Mouse (Mus musculus) midbrain, embryonic 16.5 days (tissue): ENCODE data around the gene Npcd. TPM values are rescaled to one million over a fixed set of nuclear protein-coding genes. Genes with fewer than 3 reads are reported as not detected.

Source experiments
- ATAC-seq: fragments of 200-750 bp; cut with Nextera tagmentation; 2 replicates; pipeline ENCODE4 v1.8.0; 2017; ENCODE audit warnings: moderate TSS enrichment
- H3K27ac ChIP-seq: fragments of 300-500 bp; sonication (generic); 2 replicates; pipeline ENCODE4 v1.5.1; 2014; ENCODE audit warnings: mild to moderate bottlenecking, low read length, mixed read lengths
- H3K27me3 ChIP-seq: fragments of 300-500 bp; sonication (generic); 2 replicates; pipeline ENCODE4 v1.6.1; 2014; ENCODE audit warnings: low read depth, low read length, mixed read lengths; ENCODE audit not compliant: control insufficient read depth, insufficient read depth
- H3K36me3 ChIP-seq: fragments of 300-500 bp; sonication (generic); 2 replicates; pipeline ENCODE4 v1.6.1; 2014; ENCODE audit warnings: mild to moderate bottlenecking, low read length, moderate library complexity, mixed read lengths; ENCODE audit not compliant: control insufficient read depth, insufficient read depth
- H3K4me1 ChIP-seq: fragments of 300-500 bp; sonication (generic); 2 replicates; pipeline ENCODE4 v1.6.1; 2014; ENCODE audit warnings: mild to moderate bottlenecking, low read length, mixed read lengths; ENCODE audit not compliant: control insufficient read depth, insufficient read depth
- H3K4me2 ChIP-seq: fragments of 300-500 bp; sonication (generic); 2 replicates; pipeline ENCODE4 v1.6.1; 2014; ENCODE audit warnings: mild to moderate bottlenecking, low read length, mixed read lengths
- H3K4me3 ChIP-seq: fragments of 300-500 bp; sonication (generic); 2 replicates; pipeline ENCODE4 v1.5.1; 2014; ENCODE audit warnings: low read depth, mild to moderate bottlenecking, low read length, moderate library complexity, mixed read lengths
- H3K9ac ChIP-seq: fragments of 300-500 bp; sonication (generic); 2 replicates; pipeline ENCODE4 v1.6.1; 2014; ENCODE audit warnings: low read depth, low read length, mixed read lengths
- H3K9me3 ChIP-seq: fragments of 300-500 bp; sonication (generic); replicated peaks from 2 replicates; pipeline ENCODE4 v1.6.1; 2014; ENCODE audit warnings: mild to moderate bottlenecking, low read length, mixed read lengths; ENCODE audit not compliant: control insufficient read depth, poor library complexity, severe bottlenecking
- WGBS: fragments of 180-500 bp; shearing (Covaris S2); extraction: QIAGEN DNeasy Blood & Tissue Kit; methylation state at CpG from one replicate; pipeline ENCODE4 v1.1.7; 2014; 5-methylcytosine and 5-hydroxymethylcytosine counted together
- polyA plus RNA-seq: library from polyadenylated mRNA; unstranded; fragments of >200 nt; fragmentation: Nextera tagmentation; extraction: Ambion mirVana; gene quantifications from 2 replicates; pipeline ENCODE4 v1.2.1, GENCODE M21; 2015

Npcd gene
- polyA plus RNA-seq, 1 experiment from 2014 or later, result 0.74 TPM

DNA sequence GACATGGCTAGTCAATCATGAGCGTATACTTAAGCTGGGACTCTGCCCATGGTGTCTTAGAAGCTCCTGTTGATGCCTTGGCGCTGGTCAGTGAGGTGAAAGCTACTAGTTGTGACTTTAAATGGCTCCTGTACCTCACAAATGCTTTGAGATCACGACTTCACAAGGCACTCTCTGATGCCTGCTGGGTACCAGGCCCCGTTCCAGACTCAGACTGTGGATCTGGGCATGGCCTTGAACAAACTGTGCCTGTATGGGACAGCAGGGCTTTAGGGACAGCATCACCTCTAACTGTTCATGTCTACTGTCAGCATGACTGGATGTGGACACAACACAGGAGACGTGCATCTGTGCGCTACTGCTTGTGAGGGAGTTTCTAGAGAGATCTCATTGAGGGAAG, 43.1 kb downstream of the Npcd start:
- WGBS, result 85% methylated on average over 6 of the region's 6 CpGs
- H3K4me3 ChIP-seq, result no peak overlapping the region
- no peak for ATAC-seq
- no peaks in the 10 kb centered on the region for H3K9me3 ChIP-seq
- H3K4me2 ChIP-seq, result no peak overlapping the region
- H3K27me3 ChIP-seq, result no peaks in the 10 kb centered on the region
- H3K27ac ChIP-seq, result no peak overlapping the region
- no peak overlapping the region for H3K9ac ChIP-seq
- peaks cover 2% of the 10 kb centered on the region; the same call in 1 of the 2 replicates for H3K36me3 ChIP-seq
- peaks cover 3% of the 10 kb centered on the region; the same call in 1 of the 2 replicates for H3K4me1 ChIP-seq

DNA sequence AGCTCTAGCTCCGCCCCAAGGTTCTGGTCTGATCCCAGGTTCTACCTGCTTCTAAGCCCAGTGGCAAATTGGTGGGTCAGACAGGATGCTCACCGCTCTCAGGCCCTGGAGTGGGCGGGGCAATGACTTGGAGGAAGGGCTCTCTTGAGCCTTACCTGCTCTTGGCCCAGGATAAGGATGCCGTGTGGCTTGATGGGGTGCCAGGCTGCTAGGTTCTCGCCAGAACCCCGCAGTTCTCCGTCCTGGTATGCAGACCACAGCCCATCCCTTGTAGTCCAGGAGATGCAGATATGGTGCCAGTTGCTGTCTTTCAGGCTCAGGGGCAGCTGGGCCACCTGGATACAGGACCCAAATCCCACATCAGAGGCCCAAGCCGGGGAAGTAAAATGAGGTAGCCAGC, 43.9 kb downstream of the Npcd start:
- H3K4me1 ChIP-seq, result peaks cover 3% of the 10 kb centered on the region; the same call in 1 of the 2 replicates
- H3K36me3 ChIP-seq, result peaks cover 2% of the 10 kb centered on the region; the same call in 1 of the 2 replicates
- no peaks in the 10 kb centered on the region for H3K27me3 ChIP-seq
- no peak overlapping the region for H3K27ac ChIP-seq
- H3K4me3 ChIP-seq, result no peak overlapping the region
- no peak overlapping the region for H3K9ac ChIP-seq
- H3K9me3 ChIP-seq, result no peaks in the 10 kb centered on the region
- no peak overlapping the region for H3K4me2 ChIP-seq
- no peak for ATAC-seq
- 62% methylated on average over 8 of the region's 8 CpGs for WGBS

DNA sequence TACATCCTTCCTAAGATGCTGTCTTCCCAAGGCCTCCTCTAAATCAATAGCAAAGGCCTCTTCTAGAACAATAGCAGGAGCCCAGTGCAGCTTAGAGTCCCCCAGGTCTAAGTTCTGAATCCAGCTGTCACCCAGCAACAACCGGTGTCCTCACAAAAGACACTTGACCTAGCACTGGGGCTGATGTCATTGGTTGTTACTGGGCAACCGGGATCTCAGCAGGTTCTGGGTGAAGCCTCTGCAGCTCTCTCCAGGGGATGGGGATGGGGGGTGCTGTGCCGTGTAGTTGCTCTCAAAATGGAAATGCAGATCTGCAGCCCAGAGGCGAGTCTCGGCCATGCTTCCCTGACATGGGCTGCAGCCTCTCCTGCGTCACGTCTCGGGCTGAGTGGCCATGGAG, 46.2 kb downstream of the Npcd start:
- WGBS, result 26% methylated on average over 8 of the region's 8 CpGs
- peaks cover 3% of the 10 kb centered on the region; the same call in 1 of the 2 replicates for H3K4me1 ChIP-seq
- peak overlapping the region; percentile 43; the same call in 1 of the 2 replicates for H3K27ac ChIP-seq
- H3K27me3 ChIP-seq, result no peaks in the 10 kb centered on the region
- H3K4me2 ChIP-seq, result no peak overlapping the region
- no peak overlapping the region for H3K9ac ChIP-seq
- no peaks in the 10 kb centered on the region for H3K9me3 ChIP-seq
- H3K4me3 ChIP-seq, result no peak overlapping the region
- peaks cover 2% of the 10 kb centered on the region; the same call in 1 of the 2 replicates for H3K36me3 ChIP-seq
- ATAC-seq, result peak; percentile 57; the same call in 1 of the 2 replicates

DNA sequence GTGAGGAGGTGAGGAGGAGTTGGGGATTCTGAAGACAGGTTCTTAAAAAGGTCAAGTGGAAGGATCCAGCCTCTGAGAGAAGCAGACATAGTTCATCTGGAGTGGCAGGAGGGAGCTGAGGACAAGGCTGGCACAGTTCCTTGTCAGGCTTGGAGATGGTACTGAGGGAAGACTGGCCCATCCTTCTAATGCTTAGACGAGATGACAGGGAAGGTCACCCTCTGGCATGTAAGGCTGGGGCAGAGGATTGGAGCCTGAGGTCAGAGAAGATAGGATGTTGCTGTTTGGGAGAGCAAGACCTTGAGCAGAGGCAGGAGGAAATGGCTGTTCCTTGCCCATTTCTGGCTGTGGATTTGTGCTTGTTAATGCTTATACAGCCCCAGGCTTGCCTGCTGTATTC, 49.0 kb downstream of the Npcd start:
- Histone ChIP-seq H3K4me1 (peaks cover 3% of the 10 kb centered on the region; the same call in 1 of the 2 replicates), H3K9me3 (no peaks in the 10 kb centered on the region), H3K27ac (no peak overlapping the region), H3K4me2 (no peak overlapping the region), H3K27me3 (no peaks in the 10 kb centered on the region), H3K4me3 (no peak overlapping the region), H3K36me3 (peaks cover 2% of the 10 kb centered on the region; the same call in 1 of the 2 replicates), H3K9ac (no peak overlapping the region)
- no peak for ATAC-seq
- 74% methylated on average over 1 of the region's 1 CpGs for WGBS

DNA sequence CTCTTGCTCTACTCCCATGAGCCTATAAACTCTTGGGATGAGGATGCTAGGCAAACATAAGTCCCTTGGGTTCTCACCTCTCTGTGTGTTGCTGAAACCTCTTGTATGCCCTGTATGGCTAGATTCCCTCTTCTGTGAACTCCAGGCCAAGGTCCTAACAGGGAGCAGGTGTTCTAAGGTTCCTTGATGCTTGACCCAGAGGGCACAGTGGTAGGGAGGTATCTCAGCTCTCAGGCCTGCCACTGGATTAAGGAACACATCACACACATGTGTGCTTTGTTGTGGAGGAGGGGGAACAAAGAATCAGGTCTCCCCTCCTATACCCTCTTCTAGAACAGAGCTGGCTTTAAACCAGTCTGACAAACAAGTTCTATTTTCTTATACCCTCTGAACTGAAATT, 56.3 kb downstream of the Npcd start, which contains the start of gene Dnal4:
Dnal4 (minus strand) TSS at position 101 of the 400 bp plus-strand sequence.
- no peak within 1 kb of the TSS for H3K4me2 ChIP-seq

DNA sequence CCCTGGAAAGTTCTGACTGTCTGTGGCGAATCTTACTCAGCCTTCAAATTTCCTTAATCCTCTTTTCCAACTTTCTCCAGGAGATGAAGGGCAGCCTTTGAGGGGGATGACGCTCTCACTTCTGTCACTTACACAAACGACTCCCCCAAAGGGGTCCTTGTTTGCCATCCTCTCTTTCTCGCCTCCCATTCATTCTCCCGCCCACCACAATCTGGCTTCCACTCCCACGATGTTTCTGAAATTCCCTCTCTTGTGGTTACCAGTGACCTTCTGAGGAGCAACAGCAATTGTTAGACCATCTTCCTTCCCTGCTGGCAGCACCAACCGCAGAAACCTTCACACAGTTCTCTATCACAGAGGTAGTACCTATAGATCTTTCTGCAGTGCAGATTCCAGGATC, 58.4 kb downstream of the Npcd start:
- Histone ChIP-seq H3K27me3 (no peaks in the 10 kb centered on the region), H3K9me3 (no peaks in the 10 kb centered on the region), H3K4me1 (peaks cover 17% of the 10 kb centered on the region), H3K9ac (no peak overlapping the region), H3K36me3 (no peaks in the 10 kb centered on the region), H3K4me2 (no peak overlapping the region), H3K4me3 (no peak overlapping the region), H3K27ac (no peak overlapping the region)
- WGBS, result 60% methylated on average over 7 of the region's 7 CpGs
- ATAC-seq, result no peak

More for the DNA sequence above, 56.3 kb downstream of the Npcd start, which contains the start of gene Dnal4:
- H3K4me3 ChIP-seq, result no peak within 1 kb of the TSS
- no peaks in the 10 kb centered on the region for H3K9me3 ChIP-seq
- H3K9ac ChIP-seq, result no peak within 1 kb of the TSS
- no peaks in the 10 kb centered on the region for H3K27me3 ChIP-seq
- no peaks in the 10 kb centered on the region for H3K36me3 ChIP-seq
- ATAC-seq, result no peak
- H3K4me1 ChIP-seq, result peaks cover 16% of the 10 kb centered on the region
- no peak within 1 kb of the TSS for H3K27ac ChIP-seq

DNA sequence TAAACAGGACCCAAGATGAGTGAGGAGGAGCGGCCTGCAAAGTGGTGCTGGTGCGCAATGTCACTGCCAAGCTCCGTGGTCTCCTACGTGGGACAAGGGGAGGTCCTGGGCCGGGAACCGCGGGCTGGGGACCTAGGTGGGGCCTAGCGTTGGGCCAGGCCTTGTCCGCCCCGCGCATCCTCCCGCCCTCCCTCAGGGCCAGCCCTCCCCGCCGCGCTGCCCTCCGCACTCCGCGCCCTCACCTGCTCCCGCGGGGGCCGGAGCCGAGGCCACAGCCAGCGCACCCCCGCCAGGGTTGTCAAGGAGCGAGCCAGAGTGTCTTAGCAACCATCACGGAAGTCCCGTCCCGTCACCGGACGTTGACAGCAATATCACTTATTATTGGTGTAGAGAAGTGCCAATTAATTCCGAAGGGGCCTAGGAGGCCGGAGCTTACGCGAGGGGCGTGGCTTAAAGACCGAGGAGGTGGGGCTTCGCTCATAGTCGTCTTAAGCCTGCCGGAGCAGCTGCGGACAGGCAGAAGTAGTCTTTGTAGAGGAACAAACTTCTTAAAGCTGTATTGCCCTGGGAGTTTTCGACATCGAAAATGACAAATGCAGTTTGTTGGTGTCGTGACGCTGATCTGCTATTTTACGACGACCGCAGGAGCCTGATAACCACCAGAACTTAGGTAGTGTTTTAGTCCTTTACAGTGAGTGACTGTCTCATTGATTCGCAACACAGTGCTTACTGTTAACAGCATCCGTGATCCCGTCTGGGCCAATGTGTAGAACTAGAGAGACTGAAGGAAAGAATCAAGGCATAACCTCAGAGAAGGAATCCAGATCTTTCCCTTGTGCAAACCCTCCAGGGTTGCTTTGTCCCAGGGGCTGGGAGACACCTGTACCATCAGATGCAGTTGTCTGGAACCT, 59.7 kb downstream of the Npcd start:
- no peaks in the 10 kb centered on the region for H3K36me3 ChIP-seq
- ATAC-seq, result peak; percentile 99
- H3K4me3 ChIP-seq, result peak overlapping the region; percentile 89
- H3K4me1 ChIP-seq, result peaks cover 18% of the 10 kb centered on the region
- no peaks in the 10 kb centered on the region for H3K27me3 ChIP-seq
- peak overlapping the region; percentile 94 for H3K9ac ChIP-seq
- peak overlapping the region; percentile 69 for H3K4me2 ChIP-seq
- H3K27ac ChIP-seq, result peak overlapping the region; percentile 81
- no peaks in the 10 kb centered on the region for H3K9me3 ChIP-seq
- under 1% methylated on average over 47 of the region's 50 CpGs for WGBS

DNA sequence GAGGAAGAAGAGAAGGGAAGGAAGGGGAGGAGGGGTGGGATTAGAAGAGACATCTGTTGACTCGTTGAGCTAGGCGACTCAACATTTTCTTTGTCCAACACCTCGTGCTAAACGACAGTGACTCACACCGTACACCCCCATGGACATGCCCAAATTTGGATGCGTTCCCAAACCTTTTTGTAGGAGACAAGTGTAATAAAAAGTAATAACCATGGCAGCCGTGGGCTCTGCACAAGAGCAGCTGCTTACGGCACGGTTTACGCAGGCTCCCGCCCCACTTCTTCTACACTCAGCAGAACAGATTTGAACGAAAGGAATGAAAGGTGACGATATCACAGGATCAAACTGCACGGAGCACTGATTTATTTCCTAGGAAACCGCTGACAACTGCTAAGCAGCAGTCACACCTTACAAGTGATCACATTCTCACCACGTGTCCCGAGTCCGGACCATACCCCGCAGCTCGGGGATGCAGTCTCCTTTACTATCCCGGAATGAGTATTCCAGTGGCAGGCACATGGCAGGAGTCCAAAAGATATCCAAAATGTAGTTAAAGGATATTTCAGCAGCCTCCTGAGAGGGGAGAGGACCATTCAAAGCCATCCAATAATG, 63.3 kb downstream of the Npcd start:
- Histone ChIP-seq H3K9ac (no peak overlapping the region), H3K36me3 (no peaks in the 10 kb centered on the region), H3K4me3 (no peak overlapping the region), H3K9me3 (no peaks in the 10 kb centered on the region), H3K27me3 (no peaks in the 10 kb centered on the region), H3K27ac (no peak overlapping the region), H3K4me1 (peaks cover 18% of the 10 kb centered on the region), H3K4me2 (no peak overlapping the region)
- 69% methylated on average over 21 of the region's 21 CpGs for WGBS
- no peak for ATAC-seq

DNA sequence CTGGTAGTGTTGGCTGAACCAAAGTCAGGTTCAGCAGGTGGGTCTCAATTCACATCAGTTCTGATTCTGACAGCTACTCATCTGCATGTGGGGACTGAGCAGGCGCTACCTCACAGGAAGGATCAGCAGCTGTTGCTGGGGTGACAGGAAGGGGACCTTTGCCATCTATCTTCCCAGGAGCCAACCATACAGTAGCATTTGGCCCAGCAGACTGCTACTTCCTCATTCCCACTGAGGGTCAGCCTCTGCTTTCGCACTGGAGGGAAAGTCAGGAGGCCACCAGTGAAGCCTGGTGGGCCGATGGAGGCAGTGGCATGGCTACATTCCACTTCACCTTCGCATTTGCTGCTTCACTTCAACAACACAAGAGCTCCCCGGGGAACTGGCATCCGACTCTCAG, 65.7 kb downstream of the Npcd start:
- Histone ChIP-seq H3K27ac (no peak overlapping the region), H3K9me3 (no peaks in the 10 kb centered on the region), H3K4me3 (no peak overlapping the region), H3K9ac (no peak overlapping the region), H3K27me3 (no peaks in the 10 kb centered on the region), H3K36me3 (no peaks in the 10 kb centered on the region), H3K4me2 (no peak overlapping the region), H3K4me1 (peaks cover 6% of the 10 kb centered on the region)
- no peak for ATAC-seq
- WGBS, result 53% methylated on average over 6 of the region's 6 CpGs
